Mouse (Mus musculus) brown adipose tissue, adult 24 weeks (tissue): ENCODE results near the gene Syncrip. TPM values are rescaled to one million over a fixed set of nuclear protein-coding genes. Genes with fewer than 3 reads are reported as not detected.
"Not testable (repeated sequence)": the region's sequence is repeated elsewhere in the genome, so short reads cannot be mapped to it uniquely, and the experiment has no call there.

Experiments used
- H3K27ac ChIP-seq: fragments of 200-500 bp; replicated peaks from 2 replicates; pipeline ENCODE4 v1.5.1; 2012; ENCODE audit warnings: low read depth, mild to moderate bottlenecking, low read length
- H3K4me1 ChIP-seq: fragments of 200-500 bp; 2 replicates; pipeline ENCODE4 v1.6.1; 2012; ENCODE audit warnings: low read length, mixed read lengths; ENCODE audit not compliant: control insufficient read depth, insufficient read depth, insufficient read length
- H3K4me3 ChIP-seq: fragments of 200-500 bp; 2 replicates; pipeline ENCODE4 v1.5.1; 2012; ENCODE audit warnings: low read depth, mild to moderate bottlenecking, low read length, moderate library complexity; ENCODE audit not compliant: insufficient read depth
- polyA plus RNA-seq: library from polyadenylated mRNA; stranded (reverse); fragments of >200 nt; gene quantifications from 2 replicates; pipeline ENCODE4 v1.2.4, GENCODE M21; 2012; ENCODE audit not compliant: missing spikeins, insufficient read depth, insufficient read length

Syncrip gene
- 85.1 and 101 TPM in 2 replicates for polyA plus RNA-seq

DNA sequence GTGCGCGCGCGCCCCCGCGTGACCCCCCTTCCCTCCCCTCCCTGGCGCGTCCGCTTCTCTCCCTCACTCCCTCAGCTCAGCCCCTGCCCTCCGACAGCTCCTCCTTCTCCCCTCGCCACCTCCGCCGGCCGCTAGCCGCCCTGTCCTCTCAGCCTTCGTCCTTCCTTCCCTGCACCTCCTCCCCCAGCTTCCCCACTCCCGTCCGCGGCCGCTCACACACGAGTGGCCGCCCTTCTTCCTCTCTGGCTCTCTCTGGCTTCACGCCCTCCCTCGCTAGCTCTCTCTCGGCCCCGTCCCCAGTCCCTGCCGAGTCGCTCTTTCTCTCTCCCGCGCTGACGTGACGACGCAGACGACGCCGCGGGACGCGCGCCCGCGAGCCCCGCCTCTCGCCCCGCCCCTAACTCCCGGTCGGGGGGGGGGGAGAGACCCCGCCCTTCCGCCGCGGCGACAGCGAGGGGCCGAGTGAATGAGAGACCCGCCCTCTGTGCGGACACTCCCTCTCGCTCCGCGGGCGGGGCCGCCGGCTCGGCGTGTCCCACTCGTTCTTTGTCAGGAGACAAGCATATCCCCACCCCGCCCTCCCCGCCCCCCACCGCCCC lies at the start of gene Syncrip:
Gene Syncrip (minus strand): TSS at position 345 of the 599 bp plus-strand sequence.
- peak within 1 kb of the TSS; percentile 98 for H3K27ac ChIP-seq
- H3K4me1 ChIP-seq, result not testable (repeated sequence)

DNA sequence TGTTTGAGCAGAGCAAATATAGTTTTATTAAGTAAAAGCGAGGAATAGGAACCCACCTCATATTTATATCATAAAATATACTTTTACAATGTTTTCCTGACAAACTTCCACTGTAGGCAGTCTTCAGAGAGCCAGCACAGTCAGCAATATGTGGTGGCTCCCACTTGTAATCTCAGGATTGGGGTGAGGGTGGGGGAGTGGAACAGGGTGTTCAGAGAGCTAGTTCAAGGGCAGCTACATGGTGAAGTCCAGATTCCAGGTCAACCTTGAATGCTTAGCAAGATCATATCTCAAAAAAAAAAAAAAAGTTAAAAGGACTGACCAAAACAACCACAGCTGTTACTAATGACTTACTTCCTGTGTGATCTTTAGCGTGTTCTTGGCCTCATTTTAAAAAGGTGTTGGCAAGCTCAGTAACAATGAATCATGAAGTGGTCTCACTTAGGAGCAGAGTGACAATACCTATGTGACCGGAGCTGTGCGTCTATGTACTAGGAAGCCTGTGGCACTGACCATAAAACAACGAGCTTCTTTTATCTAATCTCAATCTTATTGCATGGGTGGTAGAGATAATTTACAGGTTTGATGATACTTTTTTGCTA lies 47.7 kb upstream of the Syncrip start:
- H3K4me1 ChIP-seq, result no peaks in the 10 kb centered on the region
- no peak overlapping the region for H3K4me3 ChIP-seq
- H3K27ac ChIP-seq, result no peak overlapping the region

More for the DNA sequence above, at the start of gene Syncrip:
- peak within 1 kb of the TSS; percentile 93 for H3K4me3 ChIP-seq

DNA sequence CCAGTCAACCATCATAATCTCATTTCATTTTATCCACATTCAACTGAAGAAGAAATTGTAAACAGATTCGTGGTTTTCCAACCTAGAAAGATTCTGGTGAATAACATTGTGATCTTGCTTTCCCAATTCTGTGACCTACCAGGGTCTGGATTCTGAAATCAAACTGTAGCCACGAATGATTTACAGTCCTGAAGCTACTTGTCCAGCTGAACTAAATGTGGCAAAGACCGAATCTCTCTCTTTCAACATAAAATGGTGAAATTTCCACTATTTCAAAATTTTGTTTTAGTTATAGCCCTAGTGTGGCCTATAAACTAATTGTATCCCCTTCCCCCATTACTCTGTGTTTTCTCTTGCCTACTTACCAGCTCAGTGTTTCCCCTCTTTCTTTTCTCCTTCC lies 47.2 kb upstream of the Syncrip start:
- Histone ChIP-seq H3K4me1 (no peaks in the 10 kb centered on the region), H3K27ac (peak overlapping the region; percentile 56; the same call in 1 of the 2 replicates), H3K4me3 (no peak overlapping the region)

DNA sequence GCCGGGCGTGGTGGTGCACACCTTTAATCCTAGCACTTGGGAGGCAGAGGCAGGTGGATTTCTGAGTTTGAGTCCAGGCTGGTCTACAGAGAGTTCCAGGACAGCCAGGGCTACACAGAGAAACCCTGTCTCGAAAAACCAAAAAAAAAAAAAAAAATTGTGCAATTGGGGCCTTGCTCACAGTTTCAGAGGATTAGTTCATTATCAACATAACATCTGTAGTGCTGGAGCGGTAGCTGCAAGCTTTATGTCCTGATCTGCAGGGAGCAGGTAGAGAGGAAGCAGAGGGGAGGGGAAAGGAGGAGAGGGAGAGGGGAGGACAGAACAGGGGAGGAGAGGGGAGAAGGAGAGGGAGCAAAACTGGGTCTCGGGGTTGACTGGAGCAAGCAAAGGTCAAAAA lies 46.4 kb upstream of the Syncrip start:
- no peaks in the 10 kb centered on the region for H3K4me1 ChIP-seq
- H3K27ac ChIP-seq, result no peak overlapping the region
- H3K4me3 ChIP-seq, result no peak overlapping the region

DNA sequence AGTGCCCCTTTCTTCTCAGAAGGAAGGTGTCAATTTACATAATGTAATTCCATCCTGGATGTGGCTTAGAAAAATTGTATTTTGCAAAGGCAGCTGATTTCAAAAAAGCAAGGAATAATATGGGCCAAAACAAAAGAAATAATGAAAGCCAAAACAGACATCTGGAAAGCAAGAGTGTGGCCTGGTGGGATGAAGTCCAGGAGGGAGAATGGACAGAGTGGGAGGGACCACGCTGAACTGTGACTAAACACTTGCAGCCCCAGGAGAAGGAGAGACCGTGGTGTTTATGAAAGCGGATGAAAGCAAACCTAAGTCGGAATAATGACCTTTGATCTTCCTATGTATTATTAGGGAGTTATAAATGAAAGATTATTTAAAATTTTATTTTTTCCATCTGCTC lies 45.6 kb upstream of the Syncrip start:
- H3K27ac ChIP-seq, result no peak overlapping the region
- H3K4me1 ChIP-seq, result no peaks in the 10 kb centered on the region
- H3K4me3 ChIP-seq, result no peak overlapping the region

DNA sequence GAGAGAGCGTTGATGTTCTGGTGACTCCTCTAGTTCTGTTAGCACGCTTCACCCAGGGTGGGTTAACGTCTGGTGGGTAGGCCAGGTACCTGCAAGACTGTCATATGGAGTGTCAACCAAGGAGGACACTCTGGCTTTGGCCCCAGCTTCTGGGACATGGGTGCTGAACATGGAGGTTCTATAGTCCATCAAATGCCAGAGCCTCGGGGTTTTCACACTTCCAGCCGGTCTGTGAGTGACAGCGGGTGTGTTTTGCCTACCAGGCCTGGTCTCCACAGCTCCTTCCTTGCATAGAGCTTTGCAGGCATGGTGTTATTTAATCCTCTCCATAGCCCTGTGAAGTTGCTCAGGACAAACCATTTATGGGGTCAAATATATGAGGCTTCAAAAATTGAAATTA lies 43.0 kb upstream of the Syncrip start:
- Histone ChIP-seq H3K4me1 (no peaks in the 10 kb centered on the region), H3K4me3 (no peak overlapping the region), H3K27ac (no peak overlapping the region)

DNA sequence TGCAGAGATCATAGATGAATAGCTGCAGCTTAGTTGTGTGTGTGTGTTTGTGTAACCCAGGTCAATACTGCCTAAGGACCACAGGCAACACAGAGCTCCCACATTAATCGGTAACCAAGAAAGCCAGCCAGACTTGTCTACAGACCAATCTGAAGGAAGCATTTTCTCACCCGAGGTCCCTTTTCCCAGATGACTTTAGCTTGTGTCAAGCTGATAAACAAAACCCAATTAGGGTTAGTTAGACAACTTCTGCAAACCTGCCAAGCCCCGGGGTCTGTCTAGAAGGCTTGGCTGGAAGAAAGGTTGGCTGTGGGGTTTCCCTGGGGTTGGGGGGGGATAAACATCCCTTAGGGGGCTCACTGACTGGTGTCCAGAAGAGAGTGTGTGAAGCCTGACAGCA lies 42.4 kb upstream of the Syncrip start:
- Histone ChIP-seq H3K4me1 (no peaks in the 10 kb centered on the region), H3K4me3 (no peak overlapping the region), H3K27ac (no peak overlapping the region)

DNA sequence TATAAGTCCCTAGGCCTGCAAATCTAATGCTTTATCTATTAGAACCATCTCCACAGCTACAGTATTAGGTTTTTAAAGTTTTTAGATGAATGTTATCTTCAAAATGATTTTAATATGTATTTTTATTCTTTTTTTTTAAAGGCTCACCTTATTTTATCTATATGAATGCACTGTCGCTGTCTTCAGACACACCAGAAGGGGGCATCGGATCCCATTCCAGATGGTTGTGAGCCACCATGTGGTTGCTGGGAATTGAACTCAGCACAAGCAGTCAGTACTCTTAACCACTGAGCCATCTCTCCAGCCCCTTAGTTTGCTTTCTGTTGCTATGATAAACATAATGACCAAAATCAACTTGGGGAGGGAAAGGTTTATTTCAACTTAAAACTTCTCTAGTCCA lies 42.0 kb upstream of the Syncrip start:
- Histone ChIP-seq H3K4me1 (no peaks in the 10 kb centered on the region), H3K27ac (no peak overlapping the region), H3K4me3 (no peak overlapping the region)

DNA sequence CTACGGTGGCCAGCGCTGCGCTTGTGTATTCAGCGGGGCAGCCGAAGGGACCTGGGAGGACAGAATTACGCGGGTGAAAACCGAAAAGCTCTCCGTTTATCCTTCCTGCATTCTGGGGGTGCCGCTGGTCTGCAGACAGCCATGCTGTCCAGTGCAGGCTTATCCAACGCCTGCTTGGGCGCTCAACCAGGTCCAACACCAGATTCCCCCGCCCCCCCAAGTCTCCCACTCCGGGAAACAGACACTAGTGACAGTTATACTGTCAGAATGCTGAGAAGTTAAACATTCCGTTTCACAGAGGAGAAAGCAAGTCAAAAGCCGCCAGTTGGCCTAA lies 40.9 kb upstream of the Syncrip start:
- H3K27ac ChIP-seq, result no peak overlapping the region
- no peaks in the 10 kb centered on the region for H3K4me1 ChIP-seq
- H3K4me3 ChIP-seq, result peak overlapping the region; percentile 57

DNA sequence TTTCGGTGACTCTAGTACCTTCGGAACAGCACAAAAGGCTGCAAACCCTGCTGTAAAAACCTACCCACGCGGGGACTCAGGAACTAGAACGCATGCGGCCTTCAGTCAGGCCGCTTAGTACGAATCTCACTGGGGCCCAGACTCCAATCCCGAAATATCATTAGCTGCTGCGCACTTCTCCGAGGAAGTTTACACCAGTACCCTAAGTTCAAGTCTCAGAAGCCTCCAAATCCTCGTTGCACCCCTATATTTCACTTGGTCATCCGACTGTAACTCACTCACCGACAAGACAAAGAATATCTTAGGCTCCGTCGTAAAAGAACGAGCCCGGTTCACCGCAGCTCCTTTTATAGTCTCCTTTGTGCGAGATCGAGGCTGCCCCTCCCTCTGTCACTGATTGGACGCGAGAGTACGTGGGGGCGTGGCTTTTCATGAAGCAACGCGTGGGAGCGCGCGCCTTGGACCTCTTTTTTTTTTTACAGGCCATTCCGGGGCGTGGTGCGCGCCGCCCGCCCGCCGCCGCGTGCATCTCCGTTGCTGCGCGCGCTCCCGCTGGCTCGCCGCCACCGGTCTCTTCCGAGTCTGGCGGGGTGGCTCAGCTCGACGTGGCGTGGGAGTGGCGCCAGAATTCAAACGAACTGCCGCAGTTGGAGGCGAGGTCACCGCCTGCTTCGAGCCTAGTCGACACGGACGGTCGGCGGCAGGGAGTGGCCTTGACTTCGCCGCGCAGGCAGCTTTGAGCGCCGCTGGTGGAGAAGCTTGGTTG lies 40.4 kb upstream of the Syncrip start:
- Histone ChIP-seq H3K4me3 (peak overlapping the region; percentile 88), H3K4me1 (no peaks in the 10 kb centered on the region), H3K27ac (peak overlapping the region; percentile 74)

DNA sequence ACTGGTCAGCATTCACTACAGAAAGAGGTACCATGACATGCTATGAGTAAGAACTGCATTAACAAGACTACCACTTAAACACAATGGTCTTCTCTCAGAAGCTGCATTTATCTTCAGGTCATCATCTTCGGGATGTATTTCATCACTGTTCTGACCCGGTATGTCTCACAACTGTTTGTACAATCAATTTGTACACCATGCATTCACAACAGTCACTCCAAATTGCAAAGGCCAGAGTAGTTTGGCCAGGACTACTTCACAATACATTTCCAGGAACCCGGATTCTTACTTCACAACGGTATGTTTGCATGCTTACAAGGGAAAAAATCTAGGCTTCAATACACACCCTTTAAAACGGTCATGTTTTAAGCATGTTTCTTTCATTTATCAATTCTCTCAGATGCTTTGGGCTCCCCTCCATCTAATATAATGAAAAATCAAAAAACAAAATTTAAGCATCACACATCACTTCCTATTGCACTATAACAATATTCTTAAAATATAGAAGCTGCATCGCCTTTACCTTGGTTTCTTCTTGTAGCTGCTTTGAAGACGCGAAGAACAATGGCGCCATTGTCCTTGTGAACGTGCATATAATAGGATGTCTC lies 39.7 kb upstream of the Syncrip start:
- no peaks in the 10 kb centered on the region for H3K4me1 ChIP-seq

DNA sequence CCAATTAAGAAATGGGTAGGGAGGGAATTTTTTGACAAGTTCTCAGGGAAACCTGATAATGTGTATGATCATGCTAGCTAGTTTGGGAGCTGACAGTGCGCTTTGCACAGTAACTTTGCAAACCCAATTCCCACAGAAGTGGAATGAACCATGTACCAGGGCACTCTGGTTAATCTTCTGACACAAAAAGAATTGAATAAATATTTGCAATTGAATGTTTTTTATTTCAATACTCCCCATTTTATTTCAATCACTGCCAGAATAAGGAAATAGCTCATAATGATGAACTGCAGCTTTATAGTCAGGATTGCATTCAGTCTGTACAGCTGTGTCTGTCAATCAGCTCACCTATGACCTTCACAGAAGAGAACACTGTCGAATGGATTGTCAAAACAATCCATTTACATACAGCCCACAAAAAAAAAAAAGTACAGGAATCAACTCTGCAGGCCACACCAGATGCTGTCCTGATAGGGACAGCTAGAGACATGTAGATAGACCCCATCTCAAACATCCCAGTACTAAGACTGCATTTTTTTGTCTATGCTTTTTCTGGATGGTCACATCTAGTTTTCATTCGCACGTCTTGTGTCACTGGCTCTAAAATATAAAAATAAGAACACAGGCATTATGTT lies 38.6 kb upstream of the Syncrip start:
- Histone ChIP-seq H3K4me3 (no peak overlapping the region), H3K27ac (no peak overlapping the region), H3K4me1 (no peaks in the 10 kb centered on the region)

More for the DNA sequence above, 39.7 kb upstream of the Syncrip start:
- Histone ChIP-seq H3K27ac (peak overlapping the region; percentile 74), H3K4me3 (peak overlapping the region; percentile 88)

DNA sequence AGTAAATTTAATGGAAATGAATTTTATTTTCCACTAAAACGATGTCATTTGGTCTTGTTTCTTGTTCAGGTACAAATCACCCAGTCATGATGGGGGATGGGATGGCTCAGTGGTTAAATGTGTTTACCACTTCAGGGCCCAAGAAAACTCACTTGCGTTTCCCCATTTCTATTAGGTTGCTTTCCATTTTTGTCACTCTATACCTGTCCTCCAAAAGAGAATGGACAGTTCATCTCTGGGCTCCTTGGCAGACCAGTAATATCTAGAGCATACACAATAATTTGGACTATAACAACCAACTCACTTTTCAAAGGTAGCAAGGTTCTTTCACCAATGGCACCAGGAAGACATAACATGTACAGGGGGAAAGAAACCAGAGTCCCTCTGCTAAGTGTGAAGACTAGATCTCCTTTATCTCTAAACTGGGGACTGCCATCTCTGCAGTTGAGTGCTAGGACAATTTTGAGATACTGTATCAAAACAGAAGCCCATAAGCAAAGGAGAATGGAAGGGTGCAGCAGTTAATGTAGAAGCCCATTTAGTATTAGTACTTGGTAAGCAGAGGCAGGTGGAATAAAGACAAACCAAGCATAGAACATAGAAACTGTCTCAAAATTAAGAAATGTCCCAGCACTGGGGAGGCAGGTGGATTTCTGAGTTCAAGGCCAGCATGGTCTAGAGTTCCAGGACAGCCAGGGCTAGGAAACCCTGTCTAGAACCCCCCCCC lies 37.9 kb upstream of the Syncrip start:
- Histone ChIP-seq H3K27ac (no peak overlapping the region), H3K4me3 (no peak overlapping the region), H3K4me1 (no peaks in the 10 kb centered on the region)

DNA sequence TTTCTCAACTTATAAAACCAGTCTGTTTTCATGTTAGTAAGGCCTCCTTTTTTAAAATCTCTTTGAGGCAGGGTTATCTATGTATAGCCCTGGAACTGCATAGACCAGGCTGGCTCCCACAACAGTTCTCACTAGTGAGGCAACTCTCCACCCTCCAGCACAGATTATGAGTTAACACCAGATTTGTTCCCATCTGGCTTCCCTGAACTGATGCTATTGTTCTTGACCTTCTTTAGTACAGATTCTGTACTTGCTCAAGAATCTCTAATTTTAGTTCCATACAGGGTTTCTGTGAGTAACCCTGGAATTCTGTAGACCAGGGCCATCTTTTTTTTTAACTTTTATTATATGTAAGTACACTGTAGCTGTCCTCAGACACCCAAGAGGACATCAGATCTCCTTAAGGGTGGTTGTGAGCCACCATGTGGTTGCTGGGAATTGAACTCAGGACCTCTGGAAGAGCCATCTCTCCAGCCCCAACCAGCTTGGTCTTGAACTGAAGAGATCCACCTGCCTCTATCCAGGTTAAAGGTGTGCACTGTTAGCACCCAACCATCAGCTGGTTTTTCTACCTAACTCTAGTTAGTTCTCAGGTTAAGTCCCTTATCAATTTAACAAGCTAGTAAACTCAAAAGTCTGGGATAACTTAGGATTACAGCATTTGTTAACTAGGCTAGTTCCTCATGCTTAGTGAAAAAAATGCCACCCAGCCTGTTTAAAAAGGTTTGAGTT lies 37.2 kb upstream of the Syncrip start:
- H3K4me1 ChIP-seq, result no peaks in the 10 kb centered on the region
- H3K4me3 ChIP-seq, result no peak overlapping the region
- no peak overlapping the region for H3K27ac ChIP-seq
